Mouse (Mus musculus) liver, adult 2 months (tissue): ENCODE data around the gene Prokr2. TPM values are rescaled to one million over a fixed set of nuclear protein-coding genes. Genes with fewer than 3 reads are reported as not detected.

Experiments
- DNase-seq: peaks from one replicate; pipeline ENCODE4 v3.0.0-alpha.2; 2011; ENCODE audit warnings: low read depth, low spot score; ENCODE audit errors: extremely low read depth
- H3K27ac ChIP-seq: fragments of 200-500 bp; replicated peaks from 2 replicates; pipeline ENCODE4 v1.5.1; 2012; ENCODE audit warnings: low read depth, mild to moderate bottlenecking, control low read depth, inconsistent platforms, low read length; ENCODE audit not compliant: insufficient read depth
- H3K27me3 ChIP-seq: fragments of 200-500 bp; 2 replicates; pipeline ENCODE4 v1.6.1; 2012; ENCODE audit warnings: mild to moderate bottlenecking, moderate library complexity, low read length, inconsistent platforms; ENCODE audit not compliant: control insufficient read depth, insufficient read depth
- H3K36me3 ChIP-seq: fragments of 200-500 bp; 2 replicates; pipeline ENCODE4 v1.6.1; 2012; ENCODE audit warnings: low read length, inconsistent platforms; ENCODE audit not compliant: control insufficient read depth, insufficient read depth
- H3K4me1 ChIP-seq: fragments of 200-500 bp; 2 replicates; pipeline ENCODE4 v1.6.1; 2011; ENCODE audit warnings: low read length; ENCODE audit not compliant: control insufficient read depth, insufficient read depth
- H3K4me3 ChIP-seq: fragments of 200-500 bp; 2 replicates; pipeline ENCODE4 v1.5.1; 2011; ENCODE audit warnings: low read depth, mild to moderate bottlenecking, control low read depth, low read length, moderate library complexity; ENCODE audit not compliant: insufficient read depth
- H3K79me2 ChIP-seq: fragments of 200-500 bp; 2 replicates; pipeline ENCODE4 v1.6.1; 2012; ENCODE audit warnings: inconsistent platforms, mild to moderate bottlenecking, low read length, moderate library complexity; ENCODE audit not compliant: control insufficient read depth, insufficient read depth
- H3K9ac ChIP-seq: fragments of 200-500 bp; 2 replicates; pipeline ENCODE4 v1.6.1; 2012; ENCODE audit warnings: low read depth, mild to moderate bottlenecking, control low read depth, inconsistent platforms, low read length
- CTCF ChIP-seq: fragments of 200-500 bp; IDR thresholded peaks from 2 replicates; pipeline ENCODE4 v1.5.1; 2011; ENCODE audit warnings: low read depth, low read length, control low read depth
- POLR2A ChIP-seq: fragments of 200-500 bp; IDR thresholded peaks from 2 replicates; pipeline ENCODE4 v1.6.1; 2011; ENCODE audit warnings: low read length, control low read depth; ENCODE audit not compliant: insufficient read depth; ENCODE audit errors: extremely low read depth
- WGBS: fragments of 180-500 bp; shearing (Covaris S2); methylation state at CpG from one replicate; pipeline ENCODE4 v1.1.7; 2018; 5-methylcytosine and 5-hydroxymethylcytosine counted together
- polyA plus RNA-seq: library from polyadenylated mRNA; depleted of rRNA; stranded (reverse); fragments of >200 nt; gene quantifications from 2 replicates; pipeline ENCODE4 v1.2.3, GENCODE M21; 2012
- total RNA-seq: library from RNA; depleted of rRNA; stranded (reverse); fragments of >200 nt; gene quantifications from 2 replicates; pipeline ENCODE4 v1.2.3, GENCODE M21; 2014

Prokr2 gene
- total and polyA plus RNA-seq, 2 experiments, result not detected

DNA sequence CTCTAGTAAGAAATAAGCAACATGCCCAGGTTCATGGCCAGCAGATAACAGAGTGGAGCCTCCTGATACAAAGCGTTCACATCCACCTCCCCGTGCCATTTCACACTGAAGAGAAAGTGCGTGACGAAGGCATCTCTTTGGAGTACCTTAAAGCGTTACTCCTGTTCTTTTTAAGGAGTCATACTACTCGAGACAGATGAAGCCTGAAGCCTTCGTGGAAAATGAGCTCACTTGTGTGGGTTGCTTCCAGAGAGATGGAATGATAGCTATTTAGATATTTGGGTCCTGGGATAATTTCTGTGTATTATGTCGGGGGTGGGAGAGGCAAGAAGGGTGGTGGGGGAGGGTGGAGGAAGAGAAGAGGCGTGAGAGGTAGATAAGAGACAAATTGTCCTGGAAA lies 10.1 kb downstream of the Prokr2 start:
- no peak overlapping the region for H3K9ac ChIP-seq
- H3K4me1 ChIP-seq, result no peaks in the 10 kb centered on the region
- H3K79me2 ChIP-seq, result no peaks in the 10 kb centered on the region
- WGBS, result 76% methylated on average over 9 of the region's 9 CpGs
- H3K27ac ChIP-seq, result no peak overlapping the region
- no peak overlapping the region for H3K4me3 ChIP-seq
- no peaks in the 10 kb centered on the region for H3K27me3 ChIP-seq
- no peaks in the 10 kb centered on the region for H3K36me3 ChIP-seq
- DNase-seq, result no peak
- TF ChIP-seq POLR2A (no peak), CTCF (no peak)

DNA sequence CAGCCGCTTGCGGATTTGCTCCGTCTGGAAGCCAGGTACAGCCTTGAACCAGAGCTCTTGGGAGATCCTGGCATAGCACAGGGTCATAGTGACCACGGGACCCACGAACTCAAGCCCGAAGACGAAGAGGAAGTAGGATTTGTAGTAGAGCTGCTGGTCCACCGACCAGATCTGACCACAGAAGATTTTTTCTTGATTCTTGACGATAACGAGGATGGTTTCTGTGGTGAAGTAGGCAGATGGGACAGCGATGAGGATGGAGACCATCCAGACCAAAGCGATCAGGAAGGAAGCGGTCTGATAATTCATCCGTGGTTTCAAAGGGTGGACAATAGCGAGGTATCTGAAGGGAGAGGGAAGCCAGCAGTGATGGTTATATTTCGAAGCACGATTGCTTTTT lies 11.5 kb downstream of the Prokr2 start:
- H3K79me2 ChIP-seq, result no peaks in the 10 kb centered on the region
- no peak overlapping the region for H3K4me3 ChIP-seq
- H3K27me3 ChIP-seq, result no peaks in the 10 kb centered on the region
- no peak overlapping the region for H3K27ac ChIP-seq
- no peak for TF ChIP-seq CTCF
- TF ChIP-seq POLR2A, result no peak
- H3K36me3 ChIP-seq, result no peaks in the 10 kb centered on the region
- 89% methylated on average over 17 of the region's 17 CpGs for WGBS
- DNase-seq, result no peak
- no peak overlapping the region for H3K9ac ChIP-seq
- no peaks in the 10 kb centered on the region for H3K4me1 ChIP-seq

DNA sequence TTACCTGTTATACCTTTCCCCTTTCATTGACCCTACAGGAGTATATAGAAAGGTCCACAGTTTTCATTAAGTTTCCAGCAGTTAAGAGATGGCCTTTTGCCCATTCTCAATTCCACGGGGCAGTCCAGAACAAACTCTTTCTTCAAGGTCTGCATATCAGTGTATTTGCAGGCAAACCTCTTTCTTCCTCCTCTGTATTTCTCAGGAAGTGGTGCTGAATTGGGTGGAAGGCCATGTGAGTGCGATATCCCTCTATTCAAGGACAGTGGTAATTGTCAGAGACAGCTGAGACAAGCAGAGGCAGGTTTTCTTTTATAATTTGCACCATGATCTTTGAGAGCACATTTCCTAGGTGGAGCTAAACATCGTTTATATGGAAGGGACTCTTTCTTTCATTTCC lies 16.8 kb downstream of the Prokr2 start:
- no peak overlapping the region for H3K4me3 ChIP-seq

DNA sequence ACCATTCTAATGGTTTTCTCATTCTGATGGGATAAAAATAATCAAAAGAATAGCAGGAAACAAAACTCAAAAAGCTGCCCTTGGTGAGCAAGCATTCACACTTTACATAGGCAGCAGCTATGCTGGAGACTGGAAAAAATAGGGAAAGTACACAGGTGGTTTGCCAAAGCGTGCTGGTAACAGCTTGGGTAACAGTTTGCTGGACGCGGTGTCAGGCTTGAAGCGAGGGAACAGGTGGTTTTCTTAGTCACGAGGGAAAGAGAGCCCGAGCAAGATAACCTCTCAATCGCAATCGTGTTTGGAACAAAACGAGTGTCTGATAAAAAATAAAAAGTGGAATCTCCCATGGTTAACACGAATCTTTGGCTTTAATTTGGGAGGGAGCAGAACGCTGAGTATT lies 41.4 kb downstream of the Prokr2 start:
- Histone ChIP-seq H3K27ac (no peak overlapping the region), H3K36me3 (no peaks in the 10 kb centered on the region), H3K27me3 (no peaks in the 10 kb centered on the region), H3K4me1 (no peaks in the 10 kb centered on the region), H3K9ac (no peak overlapping the region), H3K4me3 (no peak overlapping the region), H3K79me2 (no peaks in the 10 kb centered on the region)
- TF ChIP-seq POLR2A (no peak), CTCF (no peak)
- WGBS, result 81% methylated on average over 11 of the region's 11 CpGs
- DNase-seq, result no peak

More for the DNA sequence above, 16.8 kb downstream of the Prokr2 start:
- Histone ChIP-seq H3K27me3 (no peaks in the 10 kb centered on the region), H3K79me2 (no peaks in the 10 kb centered on the region), H3K4me1 (no peaks in the 10 kb centered on the region), H3K9ac (no peak overlapping the region), H3K27ac (no peak overlapping the region), H3K36me3 (no peaks in the 10 kb centered on the region)
- DNase-seq, result no peak
- no peak for TF ChIP-seq CTCF
- TF ChIP-seq POLR2A, result no peak
- WGBS, result 77% methylated on average over 3 of the region's 3 CpGs

DNA sequence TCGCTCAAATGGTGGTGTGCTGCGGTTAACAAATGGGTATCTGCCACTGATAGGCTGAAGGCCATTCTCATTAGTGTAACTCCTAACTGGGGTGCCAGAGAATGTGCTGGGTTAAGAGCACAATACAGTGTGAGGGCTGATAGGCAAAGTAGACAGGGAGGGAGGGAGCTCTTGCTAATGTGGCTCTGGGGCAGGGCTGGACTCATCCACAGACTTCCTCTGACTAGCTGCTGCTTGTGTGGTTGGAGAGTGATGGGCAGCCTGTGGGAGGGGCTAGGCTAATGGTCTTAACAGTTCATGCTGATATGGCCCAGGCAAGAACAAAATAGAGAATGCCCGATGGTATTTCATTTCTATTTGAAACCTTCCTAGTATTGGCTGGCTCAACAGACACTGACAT lies 44.0 kb downstream of the Prokr2 start:
- no peaks in the 10 kb centered on the region for H3K79me2 ChIP-seq
- H3K36me3 ChIP-seq, result no peaks in the 10 kb centered on the region
- WGBS, result 73% methylated on average over 3 of the region's 3 CpGs
- no peak for DNase-seq
- no peaks in the 10 kb centered on the region for H3K27me3 ChIP-seq
- H3K4me3 ChIP-seq, result no peak overlapping the region
- no peak for TF ChIP-seq POLR2A
- no peak for TF ChIP-seq CTCF
- H3K27ac ChIP-seq, result no peak overlapping the region
- H3K4me1 ChIP-seq, result no peaks in the 10 kb centered on the region
- no peak overlapping the region for H3K9ac ChIP-seq

DNA sequence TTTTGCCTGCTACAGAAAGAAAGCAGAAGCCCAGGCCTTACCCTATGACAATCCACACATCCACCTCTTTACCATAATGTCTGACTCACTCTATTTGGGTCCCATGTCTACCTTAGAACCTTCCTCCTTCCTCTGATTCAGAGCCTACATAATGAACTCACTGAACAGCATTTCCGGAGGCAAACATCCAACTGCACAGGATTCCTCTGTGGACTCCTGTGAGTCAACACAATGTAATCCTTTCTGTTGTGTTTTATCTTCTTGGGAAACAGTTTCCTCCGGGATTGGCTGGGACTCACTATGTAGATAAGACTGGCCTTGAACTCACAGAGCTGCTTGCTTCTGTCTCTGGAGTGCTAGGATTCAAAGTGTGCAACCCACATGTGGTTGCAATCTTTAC lies 44.9 kb downstream of the Prokr2 start:
- Histone ChIP-seq H3K4me1 (no peaks in the 10 kb centered on the region), H3K36me3 (no peaks in the 10 kb centered on the region), H3K27ac (no peak overlapping the region), H3K79me2 (no peaks in the 10 kb centered on the region), H3K4me3 (no peak overlapping the region), H3K9ac (no peak overlapping the region), H3K27me3 (no peaks in the 10 kb centered on the region)
- DNase-seq, result peak; percentile 5
- TF ChIP-seq POLR2A (no peak), CTCF (no peak)
- WGBS, result 19% methylated on average over 2 of the region's 2 CpGs
